In genomic region chr14:86395531-86395930, GRCm38 (mm10) we compare ENCODE assay signal across 13 mouse cellular contexts.
A peak's percentile ranks its signal among the peaks of the same experiment; 100 is the strongest.
DNase-seq lines count a peak whose midpoint lies in the region; ATAC-seq and TF ChIP-seq lines count a peak whose summit lies in the region.
"Had no signal": no experiment of that assay in that cellular context is flagged by ENCODE, and none has a peak within 500 bp of the region (broad histone marks: within the 10 kb centered on the region; RNA-seq: fewer than 3 reads in every experiment).

No protein-coding gene starts in this region.

- ATAC-seq in kidney, postnatal 0 days (replicated peaks; ENCODE audit: low FRiP score, low read depth) = no peak
- ATAC-seq in embryonic facial prominence, embryonic 11.5 days (replicated peaks; ENCODE audit: insufficient number of reproducible peaks, low FRiP score, low TSS enrichment, low read depth) = no peak
- peak; percentile 53 for ATAC-seq in forebrain, embryonic 13.5 days
- ATAC-seq in midbrain, embryonic 11.5 days (ENCODE audit: low FRiP score) = peak; percentile 14; the same call in 1 of the 2 replicates

- no peaks in the 10 kb centered on the region for H3K27me3 ChIP-seq in kidney, postnatal 0 days (ENCODE audit: insufficient read depth, low read length)
- peaks cover 2% of the 10 kb centered on the region; the same call in 1 of the 2 replicates for H3K27me3 ChIP-seq in embryonic facial prominence, embryonic 11.5 days (ENCODE audit: control insufficient read depth, insufficient read depth, low read length)
- H3K27me3 ChIP-seq in forebrain, embryonic 13.5 days = no peaks in the 10 kb centered on the region
- H3K27me3 ChIP-seq in midbrain, embryonic 11.5 days (ENCODE audit: control insufficient read depth, insufficient read depth, low read length) = no peaks in the 10 kb centered on the region
- H3K27me3 ChIP-seq: liver, embryonic 15.5 days; stomach, embryonic 15.5 days had no signal

- intact Hi-C loops in left cerebral cortex, postnatal 10 days (cut with DNase I) = no loop called here

- H3K4me3 ChIP-seq in kidney, postnatal 0 days (replicated peaks; ENCODE audit: low read depth, low read length) = no peak overlapping the region
- no peak overlapping the region for H3K4me3 ChIP-seq in embryonic facial prominence, embryonic 11.5 days (ENCODE audit: low read depth, low read length)
- H3K4me3 ChIP-seq in forebrain, embryonic 13.5 days = peak overlapping the region; percentile 23
- H3K4me3 ChIP-seq in midbrain, embryonic 11.5 days (ENCODE audit: low read depth, low read length) = peak overlapping the region; percentile 14; the same call in 1 of the 2 replicates
- H3K4me3 ChIP-seq in layer of hippocampus, adult 2 months = no peak overlapping the region
- H3K4me3 ChIP-seq: gastrocnemius, adult 2 months; liver, embryonic 15.5 days; stomach, embryonic 15.5 days had no signal

- DNase-seq in kidney, postnatal 0 days (ENCODE audit: low spot score) = no peak
- no peak for DNase-seq in kidney, adult 9 months
- DNase-seq in embryonic facial prominence, embryonic 11.5 days (ENCODE audit: low spot score) = no peak
- no peak for DNase-seq in midbrain, embryonic 11.5 days (ENCODE audit: low spot score, missing footprints)
- no peak for DNase-seq in layer of hippocampus, adult 2 months (ENCODE audit: low spot score in 2 of 2)
- no peak for DNase-seq in thymus, postnatal 36 days
- no peak for DNase-seq in left cerebral cortex, postnatal 10 days (ENCODE audit: extremely low spot score in 1 of 2, low spot score in 2 of 2)
- DNase-seq: adrenal gland, postnatal 36 days; gastrocnemius, adult 2 months; kidney, postnatal 25 days had no signal

- H3K4me1 ChIP-seq in kidney, postnatal 0 days (replicated peaks; ENCODE audit: insufficient read depth, low read length) = no peaks in the 10 kb centered on the region
- H3K4me1 ChIP-seq in embryonic facial prominence, embryonic 11.5 days (ENCODE audit: control insufficient read depth, insufficient read depth, low read length) = no peaks in the 10 kb centered on the region
- peaks cover 20% of the 10 kb centered on the region for H3K4me1 ChIP-seq in forebrain, embryonic 13.5 days
- H3K4me1 ChIP-seq in midbrain, embryonic 11.5 days (ENCODE audit: control insufficient read depth, insufficient read depth, low read length) = peaks cover 9% of the 10 kb centered on the region
- H3K4me1 ChIP-seq: liver, embryonic 15.5 days; stomach, embryonic 15.5 days had no signal

- H3K4me2 ChIP-seq in kidney, postnatal 0 days (ENCODE audit: low read length) = 0 out of 2 replicates have a peak overlapping the region, but pooled peaks have one; percentile 35
- H3K4me2 ChIP-seq in embryonic facial prominence, embryonic 11.5 days (ENCODE audit: low read depth, low read length) = peak overlapping the region; percentile 1; the same call in 1 of the 2 replicates
- H3K4me2 ChIP-seq in forebrain, embryonic 13.5 days = peak overlapping the region; percentile 55
- H3K4me2 ChIP-seq in midbrain, embryonic 11.5 days = peak overlapping the region; percentile 41
- H3K4me2 ChIP-seq: liver, embryonic 15.5 days; stomach, embryonic 15.5 days had no signal

- no peaks in the 10 kb centered on the region for H3K36me3 ChIP-seq in kidney, postnatal 0 days (ENCODE audit: insufficient read depth, low read length)
- no peaks in the 10 kb centered on the region for H3K36me3 ChIP-seq in embryonic facial prominence, embryonic 11.5 days (replicated peaks; ENCODE audit: control insufficient read depth, insufficient read depth, low read depth, low read length)
- H3K36me3 ChIP-seq in forebrain, embryonic 13.5 days (ENCODE audit: poor library complexity, severe bottlenecking) = no peaks in the 10 kb centered on the region
- H3K36me3 ChIP-seq in midbrain, embryonic 11.5 days (ENCODE audit: control insufficient read depth, insufficient read depth, low read length) = no peaks in the 10 kb centered on the region
- H3K36me3 ChIP-seq: liver, embryonic 15.5 days; stomach, embryonic 15.5 days had no signal

- no peak overlapping the region for H3K27ac ChIP-seq in kidney, postnatal 0 days
- H3K27ac ChIP-seq in embryonic facial prominence, embryonic 11.5 days (replicated peaks; ENCODE audit: low read depth, low read length) = no peak overlapping the region
- peak overlapping the region; percentile 68 for H3K27ac ChIP-seq in forebrain, embryonic 13.5 days
- no peak overlapping the region for H3K27ac ChIP-seq in midbrain, embryonic 11.5 days (ENCODE audit: low read depth, low read length)
- no peak overlapping the region for H3K27ac ChIP-seq in layer of hippocampus, adult 2 months
- H3K27ac ChIP-seq: gastrocnemius, adult 2 months; liver, embryonic 15.5 days; stomach, embryonic 15.5 days had no signal

- no peak overlapping the region for H3K9ac ChIP-seq in kidney, postnatal 0 days (ENCODE audit: low read depth, low read length)
- H3K9ac ChIP-seq in embryonic facial prominence, embryonic 11.5 days (replicated peaks; ENCODE audit: low read length) = no peak overlapping the region
- peak overlapping the region; percentile 48; the same call in 1 of the 2 replicates for H3K9ac ChIP-seq in forebrain, embryonic 13.5 days
- peak overlapping the region; percentile 41; the same call in 1 of the 2 replicates for H3K9ac ChIP-seq in midbrain, embryonic 11.5 days (ENCODE audit: low read length)
- H3K9ac ChIP-seq: liver, embryonic 15.5 days; stomach, embryonic 15.5 days had no signal

- TF ChIP-seq CTCF in kidney, postnatal 0 days (IDR thresholded peaks at IDR 0.05; ENCODE audit: low read depth) = no peak
- TF ChIP-seq CTCF in layer of hippocampus, adult 2 months (conservative IDR thresholded peaks at IDR 0.05) = no peak

- H3K9me3 ChIP-seq in kidney, postnatal 0 days (replicated peaks; ENCODE audit: low read length) = no peaks in the 10 kb centered on the region
- H3K9me3 ChIP-seq in embryonic facial prominence, embryonic 11.5 days (replicated peaks; ENCODE audit: control insufficient read depth, low read length) = no peaks in the 10 kb centered on the region
- no peaks in the 10 kb centered on the region; the same call in 1 of the 2 replicates for H3K9me3 ChIP-seq in forebrain, embryonic 13.5 days (replicated peaks)
- no peaks in the 10 kb centered on the region for H3K9me3 ChIP-seq in midbrain, embryonic 11.5 days (ENCODE audit: control insufficient read depth, low read length)
- H3K9me3 ChIP-seq: liver, embryonic 15.5 days; stomach, embryonic 15.5 days had no signal

- WGBS in kidney, postnatal 0 days = 31% methylated on average over 10 of the region's 10 CpGs
- WGBS in embryonic facial prominence, embryonic 11.5 days = 18% methylated on average over 10 of the region's 10 CpGs
- WGBS in forebrain, embryonic 13.5 days = 8% methylated on average over 10 of the region's 10 CpGs
- 17% methylated on average over 10 of the region's 10 CpGs for WGBS in midbrain, embryonic 11.5 days

Comparison
In these comparisons a context has a peak if more than half of its experiments do, and no peak if none do; other contexts are left out.
1. ATAC-seq: peak in forebrain, embryonic 13.5 days (single experiment) and midbrain, embryonic 11.5 days (single experiment); none in kidney, postnatal 0 days (single experiment) and embryonic facial prominence, embryonic 11.5 days (single experiment).
2. H3K4me2 ChIP-seq: peak in every context shown above with its lines; median percentile 55 in forebrain, embryonic 13.5 days; 41 in midbrain, embryonic 11.5 days; 35 in kidney, postnatal 0 days; 1 in embryonic facial prominence, embryonic 11.5 days.
3. H3K4me3 ChIP-seq: peak in forebrain, embryonic 13.5 days (single experiment) and midbrain, embryonic 11.5 days (single experiment); none in kidney, postnatal 0 days (single experiment), embryonic facial prominence, embryonic 11.5 days (single experiment) and layer of hippocampus, adult 2 months (single experiment).
4. H3K9ac ChIP-seq: peak in forebrain, embryonic 13.5 days (single experiment) and midbrain, embryonic 11.5 days (single experiment); none in kidney, postnatal 0 days (single experiment) and embryonic facial prominence, embryonic 11.5 days (single experiment).